Mouse (Mus musculus) forebrain, embryonic 11.5 days (tissue): ENCODE results near the gene Snap25. TPM values are rescaled to one million over a fixed set of nuclear protein-coding genes. Genes with fewer than 3 reads are reported as not detected.

Source experiments
- ATAC-seq: fragments of 200-750 bp; cut with Nextera tagmentation; replicated peaks from 2 replicates; pipeline ENCODE4 v1.8.0; 2017; ENCODE audit warnings: moderate TSS enrichment; ENCODE audit not compliant: low FRiP score
- DNase-seq: peaks from one replicate; pipeline ENCODE4 v3.0.0-alpha.2; 2017; ENCODE audit warnings: low spot score
- H3K27ac ChIP-seq: fragments of 300-500 bp; sonication (generic); 2 replicates; pipeline ENCODE4 v1.5.1; 2014; ENCODE audit warnings: low read depth, low read length
- H3K27me3 ChIP-seq: fragments of 300-500 bp; sonication (generic); 2 replicates; pipeline ENCODE4 v1.6.1; 2014; ENCODE audit warnings: mild to moderate bottlenecking, low read length, mixed read lengths; ENCODE audit not compliant: control insufficient read depth, insufficient read depth
- H3K36me3 ChIP-seq: fragments of 300-500 bp; sonication (generic); 2 replicates; pipeline ENCODE4 v1.6.1; 2014; ENCODE audit warnings: mild to moderate bottlenecking, low read length, moderate library complexity, mixed read lengths; ENCODE audit not compliant: control insufficient read depth, insufficient read depth
- H3K4me1 ChIP-seq: fragments of 300-500 bp; sonication (generic); replicated peaks from 2 replicates; pipeline ENCODE4 v1.6.1; 2014; ENCODE audit warnings: low read length, mixed read lengths; ENCODE audit not compliant: control insufficient read depth, insufficient read depth
- H3K4me2 ChIP-seq: fragments of 300-500 bp; sonication (generic); 2 replicates; pipeline ENCODE4 v1.6.1; 2014; ENCODE audit warnings: low read depth, mild to moderate bottlenecking, low read length, moderate library complexity, mixed read lengths; ENCODE audit not compliant: severe bottlenecking
- H3K4me3 ChIP-seq: fragments of 300-500 bp; sonication (generic); 2 replicates; pipeline ENCODE4 v1.5.1; 2014; ENCODE audit warnings: low read depth, low read length
- H3K9ac ChIP-seq: fragments of 300-500 bp; sonication (generic); 2 replicates; pipeline ENCODE4 v1.6.1; 2014; ENCODE audit warnings: low read length
- H3K9me3 ChIP-seq: fragments of 300-500 bp; sonication (generic); 2 replicates; pipeline ENCODE4 v1.6.1; 2016; ENCODE audit warnings: low read length, mixed read lengths; ENCODE audit not compliant: control insufficient read depth
- WGBS: fragments of 180-500 bp; shearing (Covaris S2); extraction: QIAGEN DNeasy Blood & Tissue Kit; methylation state at CpG from one replicate; pipeline ENCODE4 v1.1.7; 2014; 5-methylcytosine and 5-hydroxymethylcytosine counted together
- polyA plus RNA-seq: library from polyadenylated mRNA; unstranded; fragments of >200 nt; fragmentation: Nextera tagmentation; extraction: Ambion mirVana; gene quantifications from 2 replicates; pipeline ENCODE4 v1.2.1, GENCODE M21; 2014

Snap25 gene
- polyA plus RNA-seq, 1 experiment from 2014 or later = 18.0 TPM

GRCm38 (mm10) chr2:136778674-136779073 lies 65.4 kb downstream of the Snap25 start:
- Histone ChIP-seq H3K4me3 (no peak overlapping the region), H3K27ac (no peak overlapping the region), H3K9ac (no peak overlapping the region), H3K4me1 (no peaks in the 10 kb centered on the region), H3K9me3 (no peaks in the 10 kb centered on the region), H3K36me3 (no peaks in the 10 kb centered on the region), H3K27me3 (no peaks in the 10 kb centered on the region), H3K4me2 (no peak overlapping the region)
- ATAC-seq (no peak), DNase-seq (no peak)
- WGBS = 97% methylated on average over 3 of the region's 3 CpGs

- H3K27me3 ChIP-seq = no peaks in the 10 kb centered on the region
- H3K4me1 ChIP-seq = no peaks in the 10 kb centered on the region
- no peaks in the 10 kb centered on the region for H3K9me3 ChIP-seq
- DNase-seq = no peak
- H3K27ac ChIP-seq = no peak overlapping the region
- no peak overlapping the region for H3K4me2 ChIP-seq
- H3K9ac ChIP-seq = no peak overlapping the region
- H3K36me3 ChIP-seq = no peaks in the 10 kb centered on the region
- H3K4me3 ChIP-seq = no peak overlapping the region
- no peak for ATAC-seq
Measured at GRCm38 (mm10) chr2:136780268-136780667, 67.0 kb downstream of the Snap25 start.

- no peak for ATAC-seq
- DNase-seq = no peak
- Histone ChIP-seq H3K9ac (no peak overlapping the region), H3K36me3 (no peaks in the 10 kb centered on the region), H3K4me3 (no peak overlapping the region), H3K9me3 (no peaks in the 10 kb centered on the region), H3K4me2 (no peak overlapping the region), H3K27ac (no peak overlapping the region), H3K4me1 (no peaks in the 10 kb centered on the region), H3K27me3 (no peaks in the 10 kb centered on the region)
- WGBS = 88% methylated on average over 4 of the region's 4 CpGs
Measured at GRCm38 (mm10) chr2:136784310-136784709, 71.1 kb downstream of the Snap25 start.

DNA sequence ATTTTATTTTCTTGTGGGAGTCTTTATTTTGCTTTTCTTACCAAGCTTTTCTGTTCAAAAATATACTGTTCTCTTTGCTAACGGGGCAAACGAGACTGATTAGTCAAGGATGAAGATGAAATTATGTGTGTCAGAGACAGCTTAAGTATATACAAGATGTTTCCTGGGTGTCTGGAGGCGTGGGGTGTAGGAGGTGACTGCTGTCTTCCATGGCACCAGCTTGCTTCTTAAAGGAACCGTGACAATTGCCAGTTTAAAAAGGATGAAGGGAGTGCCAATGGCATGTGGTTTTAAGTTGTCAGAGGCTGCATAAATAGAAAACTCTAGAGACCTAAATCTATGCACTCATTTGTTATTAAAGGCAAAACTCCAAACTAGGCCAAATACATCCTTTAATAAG lies 75.1 kb downstream of the Snap25 start:
- no peaks in the 10 kb centered on the region for H3K9me3 ChIP-seq
- ATAC-seq (no peak), DNase-seq (no peak)
- H3K9ac ChIP-seq = no peak overlapping the region
- no peak overlapping the region for H3K27ac ChIP-seq
- no peaks in the 10 kb centered on the region for H3K36me3 ChIP-seq
- no peaks in the 10 kb centered on the region for H3K4me1 ChIP-seq
- no peaks in the 10 kb centered on the region for H3K27me3 ChIP-seq
- H3K4me3 ChIP-seq = no peak overlapping the region
- H3K4me2 ChIP-seq = no peak overlapping the region
- 71% methylated on average over 4 of the region's 4 CpGs for WGBS

- Histone ChIP-seq H3K4me2 (no peak overlapping the region), H3K9ac (no peak overlapping the region), H3K36me3 (no peaks in the 10 kb centered on the region), H3K9me3 (no peaks in the 10 kb centered on the region), H3K27ac (no peak overlapping the region), H3K4me1 (no peaks in the 10 kb centered on the region), H3K4me3 (no peak overlapping the region), H3K27me3 (no peaks in the 10 kb centered on the region)
- ATAC-seq (no peak), DNase-seq (no peak)
- WGBS = 92% methylated on average over 1 of the region's 1 CpGs
Measured at GRCm38 (mm10) chr2:136796518-136796917, 83.3 kb downstream of the Snap25 start.

DNA sequence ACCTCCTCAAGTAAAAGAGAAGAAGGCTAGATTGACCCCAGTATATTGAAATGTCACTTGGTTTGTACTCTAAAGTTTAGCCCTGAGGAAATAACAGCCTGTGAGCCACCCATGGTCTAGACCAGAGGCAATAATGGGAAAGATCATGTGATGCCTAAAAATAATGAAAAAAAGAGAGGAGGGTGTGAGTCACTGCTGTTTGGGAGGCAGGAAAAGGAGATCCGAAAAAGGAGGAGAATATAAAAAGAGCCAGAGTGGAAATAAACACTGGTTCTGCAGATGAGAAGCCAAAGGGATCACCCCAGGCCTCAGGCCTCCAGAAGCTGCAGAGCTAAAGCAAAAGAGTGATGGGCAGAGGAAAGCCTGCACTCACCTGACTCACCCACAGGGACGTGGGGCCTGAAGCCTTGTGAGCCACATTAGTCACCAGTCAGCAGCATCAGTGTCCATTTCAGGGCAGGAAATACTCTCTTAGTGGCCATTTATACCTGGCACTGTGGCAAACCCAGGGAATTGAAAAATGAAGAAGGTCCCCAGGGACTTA lies 85.7 kb downstream of the Snap25 start:
- Histone ChIP-seq H3K4me2 (no peak overlapping the region), H3K9me3 (no peaks in the 10 kb centered on the region), H3K9ac (no peak overlapping the region), H3K36me3 (no peaks in the 10 kb centered on the region), H3K4me3 (no peak overlapping the region), H3K4me1 (no peaks in the 10 kb centered on the region), H3K27ac (no peak overlapping the region), H3K27me3 (no peaks in the 10 kb centered on the region)
- no peak for ATAC-seq
- whole genome bisulfite sequencing = 73% methylated on average over 2 of the region's 2 CpGs
- DNase-seq = no peak

- Histone ChIP-seq H3K9me3 (no peaks in the 10 kb centered on the region), H3K36me3 (no peaks in the 10 kb centered on the region), H3K4me2 (no peak overlapping the region), H3K9ac (no peak overlapping the region), H3K4me3 (no peak overlapping the region), H3K4me1 (no peaks in the 10 kb centered on the region), H3K27me3 (no peaks in the 10 kb centered on the region), H3K27ac (no peak overlapping the region)
- no peak for DNase-seq
- no peak for ATAC-seq
Measured at GRCm38 (mm10) chr2:136801102-136801501, 87.8 kb downstream of the Snap25 start.

DNA sequence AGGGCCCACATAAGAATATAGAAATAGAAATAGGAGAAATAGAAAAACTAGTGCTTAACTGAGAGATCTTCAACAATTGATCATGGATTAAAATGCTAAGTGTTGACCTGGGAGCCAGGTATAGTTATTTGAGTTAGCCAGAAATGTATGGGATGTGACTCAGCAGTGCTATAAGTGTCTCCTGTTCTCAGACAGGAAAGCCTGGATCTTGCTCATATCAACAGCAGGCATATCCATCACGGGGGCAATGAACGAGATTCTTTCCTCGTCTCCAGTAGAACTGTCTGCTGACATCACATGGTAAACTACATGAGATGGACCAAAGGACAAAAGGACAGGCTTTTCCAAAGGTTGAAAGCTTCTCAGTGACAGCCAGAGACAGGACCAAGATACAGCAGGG lies 88.8 kb downstream of the Snap25 start:
- H3K27me3 ChIP-seq = no peaks in the 10 kb centered on the region
- no peak overlapping the region for H3K4me2 ChIP-seq
- DNase-seq (no peak), ATAC-seq (no peak)
- no peak overlapping the region for H3K27ac ChIP-seq
- no peaks in the 10 kb centered on the region for H3K36me3 ChIP-seq
- no peak overlapping the region for H3K4me3 ChIP-seq
- 89% methylated on average over 3 of the region's 3 CpGs for WGBS
- no peaks in the 10 kb centered on the region for H3K9me3 ChIP-seq
- no peak overlapping the region for H3K9ac ChIP-seq
- H3K4me1 ChIP-seq = no peaks in the 10 kb centered on the region

DNA sequence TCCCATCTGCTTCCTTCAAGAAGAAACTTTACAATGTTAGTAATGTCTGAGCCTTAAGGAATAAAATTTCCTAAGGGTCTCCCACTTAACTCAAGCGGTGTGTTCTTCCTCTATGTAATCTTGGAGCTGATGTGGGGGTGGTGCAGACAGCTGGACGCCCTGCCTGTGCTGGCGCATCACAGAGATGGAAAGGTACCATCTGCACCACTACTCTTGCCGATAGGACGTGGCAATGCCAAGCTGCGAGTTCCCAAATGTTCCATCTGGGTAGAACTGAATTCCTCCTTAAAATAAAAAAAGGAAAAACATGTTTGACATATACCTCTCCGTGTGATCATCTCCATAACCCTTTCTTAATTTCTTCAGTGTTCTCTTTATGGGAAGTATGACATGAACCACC lies 89.9 kb downstream of the Snap25 start:
- no peak overlapping the region for H3K4me2 ChIP-seq
- no peak for DNase-seq
- no peaks in the 10 kb centered on the region for H3K9me3 ChIP-seq
- no peaks in the 10 kb centered on the region for H3K4me1 ChIP-seq
- H3K36me3 ChIP-seq = no peaks in the 10 kb centered on the region
- 91% methylated on average over 7 of the region's 7 CpGs for WGBS
- H3K9ac ChIP-seq = no peak overlapping the region
- no peak overlapping the region for H3K4me3 ChIP-seq
- no peak overlapping the region for H3K27ac ChIP-seq
- no peak for ATAC-seq
- H3K27me3 ChIP-seq = no peaks in the 10 kb centered on the region
